Mouse (Mus musculus) regulatory T cell (primary cell): ENCODE measurements around the gene Syt7.

Experiments used
- in situ Hi-C: fragments of 300-600 bp; cut with MboI, MseI; formaldehyde crosslinking; loops from one replicate; pipeline ENCODE4 v1.15.1; 2025; ENCODE audit warnings: high pct_unique_total_duplicates

Gene Syt7

DNA sequence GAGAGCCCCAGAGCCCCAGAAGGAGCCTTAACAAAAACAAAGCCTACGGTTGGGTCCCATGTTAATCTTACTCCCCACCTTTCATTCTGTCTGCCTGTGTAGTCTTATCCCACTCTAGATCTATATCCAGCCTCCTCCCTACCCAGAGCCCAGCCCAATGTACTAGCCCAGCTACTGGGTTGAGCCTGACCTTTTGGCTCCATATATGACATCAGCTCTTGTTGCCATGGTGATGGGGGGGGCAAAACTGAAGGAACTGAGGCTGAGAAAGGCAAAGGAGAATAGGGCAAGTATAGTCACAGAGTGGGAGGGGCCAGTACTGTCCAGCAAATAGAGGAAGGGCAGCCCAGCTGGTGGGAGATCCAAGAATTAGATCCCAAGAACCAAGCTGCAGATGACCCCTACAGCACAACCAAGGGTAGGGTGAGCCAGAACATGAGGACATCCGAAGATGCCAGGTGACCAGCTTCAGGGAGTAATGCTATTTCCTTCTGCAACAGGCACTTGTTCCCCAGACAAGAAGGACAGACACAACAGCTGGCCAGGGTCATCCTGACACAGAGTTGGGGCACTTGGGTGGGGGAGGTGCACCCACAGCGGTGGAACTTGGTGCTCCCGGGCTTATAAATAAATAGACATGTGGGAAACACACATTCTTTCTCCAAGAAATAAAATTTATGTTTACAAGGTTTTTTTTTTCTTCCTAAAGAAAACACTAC is 66.0 kb downstream of the Syt7 start:
- in situ Hi-C loops = loop anchor here (5.0 kb wide), 1 partner anchor 32 kb away; no protein-coding TSS in a partner anchor

DNA sequence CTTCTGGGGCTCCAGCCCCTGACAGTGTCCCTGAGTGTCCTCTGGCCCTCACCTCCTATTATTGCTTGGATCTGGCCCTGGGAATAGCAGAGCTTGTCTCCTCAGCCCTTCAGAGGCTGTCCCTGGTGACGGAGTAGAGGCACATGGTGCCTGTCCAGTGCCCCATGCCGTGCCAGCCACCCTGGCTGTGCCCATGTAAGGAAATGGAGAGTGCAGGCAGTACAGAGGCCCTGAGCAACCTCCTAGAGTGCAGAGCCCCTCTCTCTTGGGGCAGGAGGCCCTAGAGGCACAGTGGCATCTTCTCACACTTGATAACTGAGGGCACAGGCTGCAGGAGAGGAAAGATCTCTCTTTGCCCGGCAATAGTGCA is 66.5 kb downstream of the Syt7 start:
- in situ Hi-C loops = no loop called here

DNA sequence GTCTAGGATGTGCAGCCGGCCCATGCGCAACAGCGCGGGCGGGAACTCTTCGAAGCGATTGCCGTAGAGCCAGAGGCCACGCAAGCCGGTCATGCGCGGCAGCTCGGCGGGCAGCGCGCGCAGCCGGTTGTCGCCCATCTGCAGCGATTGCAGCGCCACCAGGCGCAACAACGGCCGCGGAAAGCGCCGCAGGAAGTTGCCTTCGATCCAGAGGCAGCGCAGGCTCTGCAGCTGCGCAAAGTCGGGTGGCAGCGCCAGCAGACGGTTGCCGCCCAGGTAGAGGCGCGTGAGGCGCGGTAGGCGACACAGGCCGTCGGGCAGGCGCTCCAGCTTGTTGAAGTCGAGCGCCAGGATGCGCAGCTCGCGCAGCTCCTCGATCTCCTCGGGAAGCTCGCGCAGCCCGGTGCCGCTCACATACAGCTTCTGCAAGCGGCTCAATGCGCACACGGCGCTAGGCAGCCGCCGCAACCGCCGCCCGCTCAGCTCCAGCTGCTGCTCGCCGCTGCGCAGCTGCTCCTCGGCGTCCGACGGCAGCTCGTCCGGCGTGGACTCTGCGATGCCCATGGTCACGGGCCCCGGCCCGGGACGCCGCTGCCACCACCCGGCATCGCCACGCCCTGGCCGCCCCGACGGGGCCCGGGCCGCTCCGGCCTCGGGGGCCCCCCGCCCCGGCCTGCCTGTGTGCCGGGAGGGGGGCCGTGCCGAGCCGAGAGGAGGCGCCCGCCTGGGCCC is 68.0 kb downstream of the Syt7 start, which contains the start of gene Lrrc10b:
Lrrc10b (minus strand) TSS at position 722 of the 732 bp plus-strand sequence.
- in situ Hi-C loops = no loop called here

DNA sequence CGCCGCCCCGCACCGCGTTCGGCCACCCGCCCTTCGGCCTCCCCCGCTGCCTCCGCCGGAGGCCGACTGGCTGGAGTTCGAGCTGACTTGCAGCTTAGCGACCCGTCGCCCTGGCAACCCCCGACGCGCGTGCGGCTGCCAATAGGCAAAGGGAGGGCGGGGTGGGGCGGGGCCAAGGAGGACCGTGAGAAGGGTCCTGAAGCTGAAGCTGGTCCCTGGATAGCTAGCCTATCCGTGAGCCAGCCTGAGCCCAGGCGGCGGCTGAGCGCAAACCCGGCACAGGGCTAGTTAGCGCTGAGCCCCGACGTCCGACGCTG is 68.6 kb downstream of the Syt7 start:
- in situ Hi-C loops = no loop called here

DNA sequence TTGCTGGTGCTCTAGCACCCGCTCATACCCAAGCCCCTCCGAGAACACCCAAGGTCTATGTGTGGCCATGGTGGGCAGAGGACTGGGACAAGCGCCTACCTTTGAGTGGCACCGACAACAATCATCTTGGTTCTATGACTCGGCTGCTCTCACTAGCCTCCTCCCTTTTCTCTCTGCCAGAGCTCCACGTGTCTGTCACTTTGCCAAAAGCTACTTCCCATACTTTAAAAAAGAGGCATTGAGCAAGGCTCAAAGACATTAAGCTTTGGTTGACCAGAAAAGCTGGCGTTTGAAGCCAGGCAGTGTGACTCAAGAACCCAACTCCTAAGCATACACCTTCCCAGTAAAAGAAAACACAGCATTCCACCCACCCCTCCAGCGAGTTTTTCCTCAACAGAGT is 69.2 kb downstream of the Syt7 start:
- in situ Hi-C loops = no loop called here

DNA sequence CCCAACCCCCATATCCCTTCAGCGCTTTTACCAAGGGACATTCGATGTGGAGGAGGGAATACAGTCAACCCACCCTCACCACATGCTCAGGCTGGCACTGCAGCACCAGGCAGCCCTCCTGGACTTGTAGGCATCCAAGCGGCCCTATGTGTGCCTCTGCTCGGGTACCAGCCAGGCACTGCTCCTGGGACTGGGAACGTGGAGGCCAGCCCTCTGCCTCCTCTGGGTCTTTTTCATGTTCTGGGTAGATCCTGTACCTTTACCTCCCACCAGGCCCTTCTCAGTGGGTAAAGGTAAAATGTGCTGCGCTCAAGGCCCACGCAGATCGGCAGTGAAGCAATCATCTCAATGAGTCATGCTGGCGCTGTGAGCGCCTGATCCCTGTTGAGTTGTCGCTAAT is 71.0 kb downstream of the Syt7 start:
- in situ Hi-C loops = no loop called here

DNA sequence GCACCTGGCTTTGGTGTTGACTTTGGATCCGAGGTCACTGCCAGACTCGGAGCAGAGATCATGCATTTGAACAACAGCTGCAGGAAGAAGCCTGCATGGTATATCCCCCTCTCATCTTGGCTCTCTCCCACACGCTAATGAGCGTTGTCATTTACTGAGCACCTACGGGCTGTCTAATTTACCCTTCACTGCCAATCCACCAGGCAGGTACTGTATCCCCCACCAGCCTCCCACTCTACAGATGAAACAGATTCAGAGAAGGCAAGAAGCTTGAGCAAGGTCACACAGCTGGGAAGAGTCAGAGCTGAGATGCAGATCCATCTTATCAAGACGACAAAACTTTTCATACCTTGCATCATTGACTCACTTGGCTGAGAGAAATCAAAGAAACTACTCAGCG is 72.7 kb downstream of the Syt7 start:
- in situ Hi-C loops = no loop called here

DNA sequence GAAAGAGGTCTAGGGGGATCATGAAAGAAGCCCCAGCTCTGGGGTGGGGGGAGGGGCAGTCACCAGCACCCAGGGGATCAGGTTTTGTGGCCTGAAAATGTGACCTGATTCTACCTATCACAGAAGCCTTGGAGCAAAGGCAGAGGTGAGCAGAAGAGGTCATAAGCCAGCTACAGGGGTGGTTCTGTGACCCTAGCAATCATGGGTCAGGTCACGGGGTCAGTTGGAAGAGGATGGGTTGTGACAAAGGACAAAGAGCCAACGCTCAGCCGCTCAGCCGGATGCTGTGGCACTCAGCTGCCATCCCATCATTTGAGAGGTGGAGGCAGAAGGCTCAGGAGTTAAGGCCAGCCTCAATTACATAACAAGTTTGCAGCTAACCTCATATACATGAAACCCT is 75.5 kb downstream of the Syt7 start:
- in situ Hi-C loops = no loop called here

DNA sequence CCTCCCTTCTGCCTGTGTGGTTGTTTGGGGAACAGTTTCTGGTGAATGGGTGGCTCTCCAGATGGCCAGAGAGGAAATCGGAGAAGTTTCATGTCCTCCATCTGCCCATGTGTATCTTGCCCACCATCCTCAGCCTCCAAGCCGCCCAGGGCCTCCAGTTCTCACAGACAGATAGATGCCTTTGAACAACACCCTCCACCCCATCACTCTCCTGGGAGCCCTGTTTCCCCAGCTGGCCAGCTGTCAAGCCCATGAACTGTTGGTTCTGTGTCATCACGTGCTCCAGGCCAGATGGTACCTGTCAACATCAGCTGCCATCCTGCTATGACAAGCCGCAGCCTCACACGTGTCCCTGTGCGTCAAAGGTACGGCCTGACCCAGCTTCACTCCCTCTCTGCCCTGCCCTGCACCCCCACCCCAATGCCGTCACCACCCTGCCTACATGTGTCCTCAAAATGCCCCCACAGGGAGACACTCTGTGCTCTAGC is 80.3 kb downstream of the Syt7 start:
- in situ Hi-C loops = no loop called here

DNA sequence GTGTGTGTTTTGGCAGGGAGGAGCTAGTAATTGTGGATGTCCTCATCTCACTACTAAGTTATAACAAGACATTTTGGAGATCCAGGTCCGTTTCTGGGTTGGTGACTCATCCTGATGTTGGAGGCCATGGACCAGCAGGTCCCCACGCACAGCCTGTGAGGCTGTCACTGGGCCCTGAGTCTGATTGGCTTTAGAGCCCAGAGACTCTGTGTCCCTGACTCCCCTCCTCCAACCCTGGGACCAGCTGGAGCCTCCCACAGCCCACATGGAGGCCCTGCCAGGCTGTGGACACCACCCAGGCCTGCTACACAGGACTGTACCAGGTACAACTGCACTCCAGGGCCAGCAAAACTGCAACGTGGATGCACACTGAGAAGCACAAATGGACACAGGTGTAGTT is 84.1 kb downstream of the Syt7 start:
- in situ Hi-C loops = no loop called here

DNA sequence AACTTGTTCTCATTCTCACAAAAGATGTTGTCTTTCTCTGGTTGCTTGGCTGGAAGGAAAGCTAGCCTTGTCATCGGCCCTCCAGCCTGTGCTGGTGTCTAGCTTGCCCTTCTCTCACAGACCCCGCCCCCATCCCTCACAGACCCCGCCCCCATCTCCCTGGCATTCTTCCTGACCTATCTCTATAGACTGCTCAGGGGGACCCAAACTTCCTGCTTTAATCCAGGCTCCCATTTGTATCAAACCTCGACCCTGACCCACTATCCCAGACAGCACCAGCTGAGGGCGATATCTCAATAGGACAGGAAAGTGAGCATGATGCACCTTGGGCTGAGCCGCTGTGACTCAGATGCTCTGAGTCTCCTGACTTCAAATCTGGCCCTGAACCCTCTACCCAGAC is 84.9 kb downstream of the Syt7 start:
- in situ Hi-C loops = no loop called here

DNA sequence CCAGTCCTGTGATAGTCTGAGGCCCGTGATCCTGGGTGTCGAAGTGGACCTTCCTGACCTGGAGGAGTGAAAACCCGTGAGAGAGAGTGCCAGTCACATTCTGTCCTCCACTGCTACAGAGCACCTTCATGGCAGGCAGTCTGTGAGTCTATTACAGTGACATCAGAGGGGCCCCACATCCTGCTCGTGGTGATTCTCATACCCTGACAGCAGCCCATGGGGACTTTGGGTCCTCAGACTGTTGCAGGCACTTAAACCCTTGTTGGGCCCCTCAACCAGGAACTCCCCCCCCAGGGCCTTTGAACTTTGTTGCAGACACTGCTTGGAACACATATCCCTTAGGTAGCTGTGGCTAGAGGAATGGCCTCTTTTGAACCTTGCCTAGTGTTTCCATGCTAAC is 90.7 kb downstream of the Syt7 start:
- in situ Hi-C loops = no loop called here

DNA sequence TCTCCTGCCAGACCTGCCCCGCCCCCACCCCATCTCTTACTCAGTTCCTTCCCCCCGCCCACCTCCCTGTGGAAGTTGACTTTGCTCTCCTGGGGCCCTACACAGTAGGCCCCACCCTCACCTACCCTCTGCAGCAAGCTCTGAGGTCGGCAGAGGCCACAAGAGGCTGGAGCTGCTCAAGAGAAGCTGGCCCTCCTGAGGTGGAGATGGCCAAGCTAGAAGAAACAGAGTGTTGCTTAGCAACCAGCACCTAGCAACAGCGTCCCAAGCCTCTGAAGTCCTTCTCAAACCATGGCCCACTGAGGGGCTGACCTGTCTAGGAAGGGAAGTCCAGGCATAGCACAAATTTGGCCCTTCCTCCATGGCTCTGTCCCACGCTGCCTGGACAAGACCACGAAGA is 93.8 kb downstream of the Syt7 start, which contains the start of gene Ppp1r32:
Ppp1r32 (minus strand) TSS at position 226 of the 400 bp plus-strand sequence.
- in situ Hi-C loops = no loop called here

DNA sequence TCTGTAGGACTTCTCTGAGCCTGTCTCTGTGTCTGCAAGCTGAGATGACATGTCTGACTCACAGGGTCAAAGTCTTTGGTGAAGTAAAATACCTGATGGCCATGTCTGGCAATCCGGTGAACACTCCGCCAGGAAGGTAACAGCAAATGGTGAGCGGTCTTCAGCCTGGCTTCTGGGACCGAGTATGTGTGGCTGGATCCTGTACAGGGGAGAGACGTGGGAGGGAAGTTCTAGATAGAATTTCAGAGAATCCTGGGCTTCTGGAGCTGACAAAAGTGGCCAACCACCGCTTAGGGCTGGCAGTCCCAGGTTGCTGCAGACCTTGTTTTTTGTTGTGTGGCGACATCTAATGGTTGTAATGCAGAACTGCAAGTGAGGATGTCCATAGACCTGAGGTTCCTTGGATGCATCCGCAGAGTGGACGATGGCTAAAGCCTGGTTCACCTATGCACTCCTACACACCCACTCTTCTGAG is 97.4 kb downstream of the Syt7 start:
- in situ Hi-C loops = loop anchor here (5.0 kb wide), 1 partner anchor 34 kb away; no protein-coding TSS in a partner anchor

DNA sequence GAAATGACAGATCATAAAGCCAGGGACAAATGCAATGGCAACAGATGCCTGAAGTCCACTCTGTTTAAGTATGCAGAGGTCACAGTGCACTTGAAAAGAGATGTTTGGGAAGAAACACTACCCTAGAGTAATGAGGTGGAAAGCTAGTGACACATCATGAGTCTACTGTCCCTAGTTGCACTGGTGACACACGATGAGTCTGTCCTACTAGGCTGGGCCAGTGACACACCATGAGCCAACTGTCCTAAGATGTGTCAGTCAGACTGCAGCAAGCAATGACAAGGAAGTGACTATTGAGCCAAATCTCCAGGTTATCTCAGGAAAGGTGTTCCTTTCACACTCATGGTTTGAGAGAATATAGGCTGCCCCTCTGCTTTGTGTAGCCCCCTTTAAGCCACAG is 106.8 kb downstream of the Syt7 start:
- in situ Hi-C loops = no loop called here

DNA sequence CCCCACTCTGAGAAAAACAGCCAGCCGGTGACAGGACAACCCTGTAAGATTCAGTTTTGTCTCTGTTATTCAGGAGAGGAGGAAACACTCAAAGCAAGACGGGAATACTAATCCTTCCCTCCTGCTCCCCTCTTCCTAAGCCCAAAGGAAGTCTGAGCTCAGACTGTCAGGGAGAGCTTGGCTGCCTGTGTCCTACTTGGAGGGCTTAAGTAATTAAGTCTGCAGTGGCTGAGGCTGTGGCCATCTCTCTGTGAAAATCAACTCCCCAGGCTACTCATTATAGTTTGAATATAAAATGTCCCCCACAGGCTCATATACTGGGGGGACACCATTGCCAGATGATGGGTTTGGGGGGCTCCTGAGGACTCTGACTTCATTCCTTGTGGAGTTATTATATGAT is 108.1 kb downstream of the Syt7 start:
- in situ Hi-C loops = no loop called here

DNA sequence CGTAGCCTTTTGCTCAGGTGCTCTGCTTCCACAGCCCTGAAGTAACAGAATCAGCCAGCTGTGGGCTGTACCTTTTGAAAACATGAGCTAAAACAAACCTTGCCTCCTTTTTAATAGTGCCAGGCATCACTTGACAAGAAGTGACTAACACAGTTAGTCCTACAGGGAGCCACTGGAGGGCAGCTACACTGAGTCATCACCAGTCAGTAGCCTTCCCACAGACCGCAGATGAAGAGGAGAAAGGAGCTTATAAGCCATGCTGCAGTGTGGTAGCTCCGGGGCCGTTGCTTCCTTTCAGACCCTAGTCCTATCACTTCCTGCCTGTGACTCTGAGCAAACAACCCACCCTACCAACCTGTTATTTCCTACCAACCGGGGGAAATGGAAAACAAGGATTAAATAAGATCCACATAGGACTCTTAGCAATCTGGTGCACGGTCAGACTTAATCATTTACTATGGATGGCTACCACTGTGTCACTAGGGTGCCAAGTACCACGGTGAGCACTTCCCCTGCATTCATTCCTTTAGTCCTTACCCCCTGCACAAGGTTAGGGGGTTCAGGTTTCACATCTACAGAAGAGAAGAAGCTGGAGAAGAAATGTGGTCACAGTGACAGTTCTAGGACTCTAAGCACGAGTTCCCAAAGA is 108.7 kb downstream of the Syt7 start:
- in situ Hi-C loops = no loop called here

DNA sequence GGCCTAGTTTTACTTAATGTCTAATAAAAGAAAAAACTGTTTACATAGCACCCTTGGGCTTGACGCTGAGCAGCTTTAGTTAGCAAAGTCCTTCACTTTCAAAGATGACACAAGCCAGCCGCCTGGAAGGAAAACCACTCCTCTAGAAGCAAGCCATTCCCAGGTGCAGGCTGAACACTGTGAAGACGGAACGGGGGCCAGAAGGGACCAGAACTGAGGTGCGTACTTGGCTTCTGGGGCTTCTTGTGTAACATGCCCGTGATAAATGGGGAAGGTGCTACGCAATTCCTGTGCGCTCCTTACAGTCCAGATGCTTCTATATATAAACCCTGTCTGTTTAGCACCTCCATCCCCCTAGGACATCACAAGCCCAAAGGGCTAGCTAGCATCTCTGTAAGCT is 111.7 kb downstream of the Syt7 start:
- in situ Hi-C loops = no loop called here

DNA sequence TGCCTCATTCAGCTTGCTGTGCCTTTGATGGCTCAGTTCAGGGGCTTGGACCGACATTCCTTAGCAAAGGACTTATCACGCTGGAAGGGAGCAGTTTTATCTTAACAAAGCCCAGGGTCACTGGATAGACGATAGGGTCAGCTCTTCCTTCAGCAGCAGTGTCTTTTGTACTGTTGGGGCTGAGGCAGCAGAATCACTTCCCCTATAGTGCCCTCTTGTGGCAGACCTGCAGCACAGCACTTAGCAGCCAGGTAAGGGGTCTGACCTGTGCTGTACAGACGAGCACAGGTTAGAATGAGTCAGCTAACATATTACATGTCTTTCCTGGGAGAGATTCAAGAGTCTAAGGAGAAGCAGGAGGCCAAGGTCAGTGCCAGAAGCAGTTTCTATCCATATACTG is 113.7 kb downstream of the Syt7 start:
- in situ Hi-C loops = no loop called here
